Mouse (Mus musculus) bone marrow, adult 2 months (tissue): ENCODE measurements around the gene Defb19.

Source experiments
- CTCF ChIP-seq: fragments of 200-500 bp; IDR thresholded peaks from 2 replicates; pipeline ENCODE4 v1.5.1; 2011; ENCODE audit warnings: low read length, control low read depth; ENCODE audit not compliant: control insufficient read depth, insufficient read depth
- POLR2A ChIP-seq: fragments of 200-500 bp; IDR thresholded peaks from 2 replicates; pipeline ENCODE4 v1.6.1; 2011; ENCODE audit warnings: low read depth, mild to moderate bottlenecking, control low read depth, low read length, borderline replicate concordance; ENCODE audit not compliant: control insufficient read depth

DNA sequence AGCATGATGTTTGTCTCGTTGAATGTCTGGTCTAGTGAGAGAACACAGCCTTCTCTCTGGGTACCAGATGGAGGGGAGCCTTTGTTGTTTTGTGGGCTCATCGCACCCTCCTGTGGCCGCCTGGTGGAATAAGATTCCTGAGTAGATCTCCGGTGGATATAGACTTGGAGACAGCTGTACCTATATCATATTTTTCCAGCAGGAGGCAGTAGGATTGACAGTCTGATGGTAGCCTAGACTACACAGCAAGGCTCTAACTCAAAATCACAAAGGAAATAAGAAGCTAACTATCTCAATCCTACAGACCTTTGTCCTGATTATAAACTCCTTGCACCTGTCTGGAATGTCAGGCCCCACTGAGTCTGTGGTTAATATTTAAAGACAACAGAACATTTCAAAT, 35.4 kb downstream of the Defb19 start:
- TF ChIP-seq CTCF (peak; percentile 6; the same call in 1 of the 2 replicates), POLR2A (no peak)
